Mouse (Mus musculus): ENCODE measurements at regions not wholly inside any gene's neighbourhood (a gene's known extent, or its start where the extent isn't known, plus 50 kb on each side); places are given as distances from the start of the nearest gene placed in this dataset.

DNA sequence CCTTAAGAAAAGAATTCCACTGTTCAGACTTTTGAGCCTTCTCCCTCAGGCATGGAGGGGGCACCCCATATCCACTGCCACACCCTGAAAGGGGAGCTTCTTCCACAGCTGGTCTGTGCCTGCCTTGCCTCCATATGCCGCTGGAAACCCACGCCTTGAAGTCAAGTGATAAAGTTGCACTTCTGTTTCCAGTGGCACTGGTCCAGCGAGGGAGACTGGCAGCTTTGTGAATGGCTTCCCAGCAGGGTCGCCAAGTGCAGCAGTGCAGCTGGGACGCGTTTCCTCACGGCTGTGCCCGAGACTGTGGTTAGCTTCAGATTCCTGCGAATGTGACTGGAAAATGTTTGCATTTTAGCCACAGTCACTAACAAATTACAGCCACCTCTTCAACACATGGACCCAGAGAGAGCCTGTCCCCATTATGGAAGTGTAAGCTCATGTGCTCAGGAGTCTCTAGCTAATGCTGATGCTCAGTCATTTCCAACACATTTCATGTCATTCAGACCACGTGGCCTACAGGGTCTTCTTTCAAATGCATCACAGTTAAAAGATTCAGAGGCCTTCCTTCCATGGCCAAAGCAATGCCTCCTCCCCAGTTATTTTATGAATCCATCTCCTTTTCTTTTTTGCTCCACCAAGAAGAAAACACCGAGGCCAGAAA is 557.2 kb upstream of the Mpdz start:
- no peaks in the 10 kb centered on the region for H3K27me3 ChIP-seq (replicated peaks)
- no peaks in the 10 kb centered on the region for H3K36me3 ChIP-seq (replicated peaks; ENCODE audit: low read length)
- H3K4me3 ChIP-seq (replicated peaks) = peak overlapping the region; percentile 38
- no peaks in the 10 kb centered on the region for H3K4me1 ChIP-seq
- no peak for TF ChIP-seq FLI1 (IDR thresholded peaks at IDR 0.05; ENCODE audit: low read length)
- TF ChIP-seq GATA1 (IDR thresholded peaks at IDR 0.05; ENCODE audit: borderline replicate concordance, low read length) = no peak
- H3K9me3 ChIP-seq = peaks cover 17% of the 10 kb centered on the region

DNA sequence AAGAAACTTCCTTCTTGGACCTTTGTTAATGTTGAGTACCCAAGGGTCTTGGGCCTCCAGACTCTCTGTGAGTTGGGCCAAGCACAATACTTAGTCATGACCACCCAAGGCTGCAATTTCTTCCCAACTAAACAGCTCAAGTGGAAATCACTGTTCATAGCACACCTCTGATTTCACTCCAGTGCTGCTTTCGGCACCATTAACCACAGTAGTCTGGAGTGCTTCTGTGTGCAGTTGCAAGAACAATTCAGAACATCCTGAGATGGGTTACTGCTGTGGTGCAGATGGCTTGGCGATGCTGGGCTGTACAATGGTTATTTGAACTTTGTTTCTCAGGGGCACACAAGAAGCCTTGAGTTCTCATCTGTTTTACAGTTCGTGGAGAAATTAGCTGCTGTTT is 556.5 kb upstream of the Mpdz start:
- Histone ChIP-seq H3K4me3 (replicated peaks) (no peak overlapping the region), H3K4me1 (no peaks in the 10 kb centered on the region), H3K9me3 (peaks cover 17% of the 10 kb centered on the region), H3K36me3 (replicated peaks; ENCODE audit: low read length) (no peaks in the 10 kb centered on the region), H3K27me3 (replicated peaks) (no peaks in the 10 kb centered on the region)
- TF ChIP-seq FLI1 (IDR thresholded peaks at IDR 0.05; ENCODE audit: low read length) (no peak), GATA1 (IDR thresholded peaks at IDR 0.05; ENCODE audit: borderline replicate concordance, low read length) (no peak)

DNA sequence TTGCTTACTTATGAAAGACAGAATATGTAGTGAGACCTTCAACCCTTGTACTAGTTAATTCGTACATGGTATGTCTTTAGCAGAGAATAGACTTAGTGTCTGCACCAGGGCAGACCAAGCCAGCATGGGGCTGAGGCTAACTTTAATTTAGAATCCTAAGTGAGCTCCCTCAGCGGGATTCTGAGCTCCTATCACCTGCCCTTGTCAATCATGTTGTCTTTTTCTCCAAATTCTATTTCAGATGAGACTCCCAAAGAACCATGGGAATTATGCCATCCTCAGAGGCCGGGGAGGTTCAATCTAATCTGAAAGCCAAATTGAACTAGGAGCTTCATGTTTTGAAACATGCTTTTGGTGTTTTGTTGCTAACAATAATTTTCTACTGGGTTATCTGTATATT is 553.8 kb upstream of the Mpdz start:
- H3K4me3 ChIP-seq (replicated peaks) = no peak overlapping the region
- no peaks in the 10 kb centered on the region for H3K27me3 ChIP-seq (replicated peaks)
- TF ChIP-seq GATA1 (IDR thresholded peaks at IDR 0.05; ENCODE audit: borderline replicate concordance, low read length) = no peak
- no peak for TF ChIP-seq FLI1 (IDR thresholded peaks at IDR 0.05; ENCODE audit: low read length)
- H3K4me1 ChIP-seq = no peaks in the 10 kb centered on the region
- no peaks in the 10 kb centered on the region for H3K36me3 ChIP-seq (replicated peaks; ENCODE audit: low read length)
- peaks cover 15% of the 10 kb centered on the region for H3K9me3 ChIP-seq

DNA sequence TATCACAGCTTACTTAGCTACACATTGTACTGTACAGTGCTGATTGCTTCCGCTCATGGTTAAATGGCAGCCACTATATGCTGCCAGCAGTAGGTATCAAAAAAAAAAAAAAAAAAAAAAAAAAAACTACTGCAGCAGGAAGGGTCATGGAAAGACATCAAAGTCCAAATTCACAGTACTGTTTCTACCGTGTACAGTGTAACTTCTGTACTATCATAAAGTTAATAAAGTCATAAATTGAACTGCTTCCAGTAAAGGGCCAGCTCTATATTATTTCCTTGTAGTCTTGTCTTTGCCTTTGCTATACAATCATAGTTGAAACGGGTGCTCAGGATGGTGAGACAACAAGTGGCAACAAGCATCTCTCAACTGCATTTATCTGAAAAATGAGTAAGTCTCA is 552.6 kb upstream of the Mpdz start:
- no peaks in the 10 kb centered on the region for H3K27me3 ChIP-seq (replicated peaks)
- TF ChIP-seq GATA1 (IDR thresholded peaks at IDR 0.05; ENCODE audit: borderline replicate concordance, low read length) (no peak), FLI1 (IDR thresholded peaks at IDR 0.05; ENCODE audit: low read length) (no peak)
- no peaks in the 10 kb centered on the region for H3K4me1 ChIP-seq
- H3K9me3 ChIP-seq = peaks cover 8% of the 10 kb centered on the region
- no peaks in the 10 kb centered on the region for H3K36me3 ChIP-seq (replicated peaks; ENCODE audit: low read length)
- no peak overlapping the region for H3K4me3 ChIP-seq (replicated peaks)

DNA sequence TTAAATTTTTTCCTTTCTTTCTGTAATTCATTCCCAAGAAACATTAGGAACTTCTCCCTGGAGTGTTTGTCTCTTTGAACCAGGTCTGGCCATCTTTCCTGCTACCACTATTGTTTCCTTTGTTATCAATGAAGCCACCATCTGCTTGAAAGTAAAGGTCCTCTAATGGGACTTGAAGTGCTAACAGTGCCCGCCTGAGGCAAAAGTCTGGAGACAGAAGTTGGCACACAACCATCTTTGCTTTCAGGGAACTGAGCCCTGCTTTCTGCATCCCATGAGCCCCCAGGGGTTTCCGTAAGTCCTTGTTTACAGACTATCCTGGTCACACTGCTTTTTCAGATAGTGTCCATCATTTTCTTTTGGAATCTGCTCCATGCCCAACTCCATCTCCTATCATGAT is 546.2 kb upstream of the Mpdz start:
- no peak overlapping the region for H3K4me3 ChIP-seq (replicated peaks)
- no peaks in the 10 kb centered on the region for H3K4me1 ChIP-seq
- H3K9me3 ChIP-seq = peaks cover 3% of the 10 kb centered on the region; the same call in 1 of the 2 replicates
- TF ChIP-seq GATA1 (IDR thresholded peaks at IDR 0.05; ENCODE audit: borderline replicate concordance, low read length) = no peak
- TF ChIP-seq FLI1 (IDR thresholded peaks at IDR 0.05; ENCODE audit: low read length) = no peak
- no peaks in the 10 kb centered on the region for H3K36me3 ChIP-seq (replicated peaks; ENCODE audit: low read length)
- no peaks in the 10 kb centered on the region for H3K27me3 ChIP-seq (replicated peaks)

DNA sequence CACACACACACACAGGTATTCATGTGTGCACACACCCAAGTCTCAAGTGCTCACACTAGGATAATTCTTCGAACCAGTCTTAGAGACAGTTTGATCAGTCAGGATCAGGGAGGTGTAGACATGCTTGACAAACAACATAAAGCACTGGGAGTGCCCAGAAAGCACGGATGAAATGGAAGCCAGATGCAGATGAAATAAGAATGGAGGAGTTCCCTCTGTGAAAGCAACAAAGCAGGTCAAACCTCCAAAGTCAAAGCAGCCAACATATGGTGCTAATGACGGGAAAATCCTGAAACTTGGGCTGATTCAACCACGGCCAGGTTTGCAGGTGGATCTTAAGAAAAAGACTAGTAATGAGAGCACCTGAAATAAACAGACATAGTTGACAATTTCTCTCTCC is 544.0 kb upstream of the Mpdz start:
- TF ChIP-seq FLI1 (IDR thresholded peaks at IDR 0.05; ENCODE audit: low read length) = no peak
- no peak for TF ChIP-seq GATA1 (IDR thresholded peaks at IDR 0.05; ENCODE audit: borderline replicate concordance, low read length)
- H3K4me3 ChIP-seq (replicated peaks) = no peak overlapping the region
- H3K27me3 ChIP-seq (replicated peaks) = no peaks in the 10 kb centered on the region

DNA sequence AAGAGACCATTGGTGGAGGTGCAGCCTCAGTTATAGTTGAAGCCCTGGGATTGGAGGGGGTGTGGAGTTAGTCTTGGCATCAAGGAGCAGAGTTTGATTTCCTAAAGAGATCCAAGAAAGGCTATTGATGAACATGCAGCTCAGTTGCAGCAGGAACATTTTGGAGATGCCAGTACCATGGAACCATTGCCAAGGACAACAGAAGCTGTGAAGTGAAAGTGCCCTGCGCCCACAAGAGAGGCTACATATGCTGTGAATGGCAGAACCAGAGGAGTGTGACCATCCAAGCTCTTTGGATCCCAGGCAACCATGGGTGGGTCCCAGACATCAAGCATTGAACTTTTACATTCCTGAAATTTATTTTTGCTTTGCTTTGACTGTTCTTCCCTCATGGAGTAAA is 539.2 kb upstream of the Mpdz start:
- Histone ChIP-seq H3K27me3 (replicated peaks) (no peaks in the 10 kb centered on the region), H3K4me1 (no peaks in the 10 kb centered on the region), H3K4me3 (replicated peaks) (no peak overlapping the region), H3K9me3 (no peaks in the 10 kb centered on the region), H3K36me3 (replicated peaks; ENCODE audit: low read length) (no peaks in the 10 kb centered on the region)
- TF ChIP-seq FLI1 (IDR thresholded peaks at IDR 0.05; ENCODE audit: low read length) (no peak), GATA1 (IDR thresholded peaks at IDR 0.05; ENCODE audit: borderline replicate concordance, low read length) (no peak)

More for the DNA sequence above, 544.0 kb upstream of the Mpdz start:
- H3K4me1 ChIP-seq = no peaks in the 10 kb centered on the region
- H3K36me3 ChIP-seq (replicated peaks; ENCODE audit: low read length) = no peaks in the 10 kb centered on the region
- H3K9me3 ChIP-seq = peaks cover 3% of the 10 kb centered on the region; the same call in 1 of the 2 replicates

DNA sequence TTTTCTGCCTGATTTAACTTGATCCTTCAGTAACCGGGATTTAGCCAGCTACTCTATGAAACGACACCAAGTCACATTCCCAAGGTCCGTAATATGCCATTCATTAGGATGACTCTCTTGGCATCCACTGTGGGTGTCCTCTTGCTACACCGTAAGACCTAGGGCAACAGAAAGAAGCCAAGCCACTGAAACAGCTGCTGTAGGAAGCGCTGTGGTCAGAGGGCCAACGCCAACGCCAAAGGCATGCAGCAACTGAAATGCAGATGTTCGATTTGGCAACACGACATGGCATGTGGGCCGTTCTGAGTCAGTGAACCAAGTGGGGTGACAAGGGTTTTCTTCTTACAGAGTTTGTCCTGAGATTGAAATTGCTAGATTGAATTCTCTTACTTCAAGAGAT is 527.9 kb upstream of the Mpdz start:
- no peaks in the 10 kb centered on the region for H3K36me3 ChIP-seq (replicated peaks; ENCODE audit: low read length)
- no peak overlapping the region for H3K4me3 ChIP-seq (replicated peaks)
- H3K9me3 ChIP-seq = peaks cover 7% of the 10 kb centered on the region; the same call in 1 of the 2 replicates
- no peaks in the 10 kb centered on the region for H3K4me1 ChIP-seq
- H3K27me3 ChIP-seq (replicated peaks) = no peaks in the 10 kb centered on the region
- TF ChIP-seq GATA1 (IDR thresholded peaks at IDR 0.05; ENCODE audit: borderline replicate concordance, low read length) (no peak), FLI1 (IDR thresholded peaks at IDR 0.05; ENCODE audit: low read length) (no peak)

DNA sequence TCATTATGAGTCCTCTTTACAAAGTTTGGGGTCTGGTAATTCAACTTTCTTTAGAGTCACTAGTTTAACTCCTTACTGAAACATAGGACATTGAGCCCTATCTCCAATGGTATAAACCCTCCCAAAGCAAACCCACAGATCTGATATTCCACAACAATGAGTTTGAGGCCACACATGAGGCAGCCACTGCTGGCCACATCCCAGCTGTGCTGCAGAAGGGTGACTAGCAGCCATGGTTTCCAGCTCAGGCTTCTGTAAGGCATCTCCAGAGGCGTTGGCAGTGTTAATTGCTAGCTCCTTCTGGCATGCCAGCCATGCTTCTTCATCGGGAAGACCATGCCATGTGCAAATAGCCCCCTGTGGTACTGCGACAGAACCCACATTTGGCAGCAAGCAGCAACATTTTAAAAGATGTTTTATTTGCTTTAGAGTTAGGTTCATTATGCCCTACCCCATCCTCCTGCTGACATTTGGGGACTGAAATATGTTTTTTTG is 527.1 kb upstream of the Mpdz start:
- no peak for TF ChIP-seq GATA1 (IDR thresholded peaks at IDR 0.05; ENCODE audit: borderline replicate concordance, low read length)
- no peak for TF ChIP-seq FLI1 (IDR thresholded peaks at IDR 0.05; ENCODE audit: low read length)
- Histone ChIP-seq H3K9me3 (peaks cover 7% of the 10 kb centered on the region; the same call in 1 of the 2 replicates), H3K4me3 (replicated peaks) (no peak overlapping the region), H3K27me3 (replicated peaks) (no peaks in the 10 kb centered on the region), H3K36me3 (replicated peaks; ENCODE audit: low read length) (no peaks in the 10 kb centered on the region), H3K4me1 (no peaks in the 10 kb centered on the region)

DNA sequence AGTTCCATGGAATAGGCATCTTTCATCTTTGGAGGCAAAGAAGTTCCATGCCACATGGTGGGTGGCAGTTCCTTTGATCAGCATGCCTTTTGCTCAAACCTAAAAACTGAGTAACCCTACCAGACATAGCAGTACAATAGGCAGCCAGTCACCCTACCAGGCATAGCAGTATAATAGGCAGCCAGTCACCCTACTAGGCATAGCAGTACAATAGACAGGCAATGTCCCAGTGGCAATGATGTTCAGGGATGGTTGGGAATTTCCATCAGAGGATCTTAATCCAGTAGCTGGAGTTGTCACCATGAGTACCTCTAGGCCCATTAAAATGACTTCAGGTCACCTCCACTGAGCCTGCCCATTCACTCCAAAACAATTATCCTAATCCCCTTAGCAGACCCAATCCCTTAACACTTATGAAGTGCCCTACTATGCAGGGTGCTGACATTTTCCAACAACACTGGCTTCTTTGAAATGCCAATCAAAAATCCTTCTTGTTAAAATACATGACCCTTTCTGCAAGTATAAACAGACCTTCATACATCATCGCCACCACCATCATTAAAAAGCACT is 523.5 kb upstream of the Mpdz start:
- H3K27me3 ChIP-seq (replicated peaks) = no peaks in the 10 kb centered on the region
- H3K4me3 ChIP-seq (replicated peaks) = no peak overlapping the region
- no peak for TF ChIP-seq GATA1 (IDR thresholded peaks at IDR 0.05; ENCODE audit: borderline replicate concordance, low read length)
- no peak for TF ChIP-seq FLI1 (IDR thresholded peaks at IDR 0.05; ENCODE audit: low read length)
- no peaks in the 10 kb centered on the region for H3K36me3 ChIP-seq (replicated peaks; ENCODE audit: low read length)
- peaks cover 13% of the 10 kb centered on the region for H3K9me3 ChIP-seq
- H3K4me1 ChIP-seq = no peaks in the 10 kb centered on the region
